Mouse (Mus musculus): ENCODE data around the gene Gm20388.

DNA sequence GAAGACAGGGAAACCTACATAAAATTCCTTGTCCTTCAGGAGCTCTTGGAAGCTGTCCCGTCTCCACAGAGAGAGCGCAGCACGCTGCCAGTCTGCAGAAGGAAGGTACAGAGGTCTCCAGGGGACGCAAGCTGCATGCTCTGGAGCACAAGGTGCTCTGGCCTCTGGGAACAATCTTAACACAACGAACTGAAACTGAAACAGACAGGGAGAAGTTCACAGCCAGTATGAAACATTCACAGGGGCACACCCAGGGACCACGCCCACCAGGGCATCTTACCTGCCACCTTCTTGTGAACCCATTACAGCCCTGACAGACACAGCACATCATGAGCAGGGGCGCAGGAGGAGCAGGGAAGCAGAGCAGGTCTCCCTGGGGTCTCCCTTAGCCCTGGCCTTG is 3373.3 kb downstream of the Gm20388 start:
- TF ChIP-seq CTCF (IDR thresholded peaks at IDR 0.05; ENCODE audit: low read depth, low read length), result no peak
- no peak for TF ChIP-seq POLR2A (IDR thresholded peaks at IDR 0.05; ENCODE audit: insufficient read depth, low read length)

Data from ES-Bruce4 (cell line).